Mouse (Mus musculus): ENCODE measurements around the gene Banp. TPM values are rescaled to one million over a fixed set of nuclear protein-coding genes. Genes with fewer than 3 reads are reported as not detected.

Banp gene
- polyA plus RNA-seq, 1 experiment from 2014 or later: 47.2 TPM

DNA sequence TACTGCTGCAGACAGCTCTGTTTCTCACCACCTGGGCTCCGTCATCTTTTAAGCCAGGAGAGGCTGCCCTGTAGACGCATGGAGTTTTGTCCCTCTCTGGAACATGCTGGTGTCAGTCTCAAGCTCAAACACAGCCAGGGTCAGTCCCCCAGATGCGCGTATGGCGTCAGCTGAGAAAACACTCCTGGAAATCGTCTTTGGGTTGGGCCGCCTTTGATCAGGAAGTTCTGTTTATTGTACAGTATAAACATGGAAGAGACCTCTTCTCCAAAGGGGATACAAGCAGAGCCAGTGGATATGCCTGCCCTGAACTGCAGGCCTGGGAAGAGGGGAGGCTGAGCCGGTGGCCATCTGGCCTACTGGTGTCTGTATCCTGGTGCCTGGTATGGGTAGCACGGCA is 124.9 kb downstream of the Banp start:
- no peak for ATAC-seq
- H3K9me3 ChIP-seq (replicated peaks; ENCODE audit: control insufficient read depth, low read length): no peaks in the 10 kb centered on the region
- no peak overlapping the region for H3K4me3 ChIP-seq (ENCODE audit: low read depth, low read length)
- no peak for DNase-seq (ENCODE audit: low spot score)
- 90% methylated on average over 9 of the region's 9 CpGs for WGBS
- H3K36me3 ChIP-seq (ENCODE audit: control insufficient read depth, insufficient read depth, low read length): no peaks in the 10 kb centered on the region
- H3K27ac ChIP-seq (ENCODE audit: low read depth, low read length): no peak overlapping the region
- H3K4me1 ChIP-seq (ENCODE audit: control insufficient read depth, insufficient read depth, low read length): no peaks in the 10 kb centered on the region
- H3K4me2 ChIP-seq (ENCODE audit: low read length): no peak overlapping the region
- no peaks in the 10 kb centered on the region for H3K27me3 ChIP-seq (replicated peaks; ENCODE audit: control insufficient read depth, insufficient read depth, low read length)
- H3K9ac ChIP-seq (ENCODE audit: low read length): no peak overlapping the region

DNA sequence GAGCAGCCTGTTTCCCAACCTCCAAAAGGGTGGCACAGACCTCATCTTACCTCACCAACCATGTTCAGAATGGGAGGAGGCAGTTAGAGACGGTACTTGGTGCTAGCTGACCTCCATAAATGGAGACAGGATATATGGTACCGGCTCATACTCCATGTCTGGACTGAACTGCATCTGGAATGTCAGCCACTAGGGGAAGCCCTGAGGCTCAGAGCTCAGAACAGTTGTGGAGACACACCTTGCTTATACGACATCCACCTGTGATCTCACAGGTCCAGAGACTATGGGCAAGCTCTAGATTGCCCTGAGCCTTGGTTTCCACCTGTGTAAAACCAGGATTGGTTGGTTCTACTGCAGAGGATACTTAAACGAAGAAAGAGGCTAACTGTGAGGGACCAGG is 125.4 kb downstream of the Banp start:
- Histone ChIP-seq H3K27me3 (replicated peaks; ENCODE audit: control insufficient read depth, insufficient read depth, low read length) (no peaks in the 10 kb centered on the region), H3K4me1 (ENCODE audit: control insufficient read depth, insufficient read depth, low read length) (no peaks in the 10 kb centered on the region), H3K9ac (ENCODE audit: low read length) (no peak overlapping the region), H3K4me2 (ENCODE audit: low read length) (no peak overlapping the region), H3K9me3 (replicated peaks; ENCODE audit: control insufficient read depth, low read length) (no peaks in the 10 kb centered on the region), H3K36me3 (ENCODE audit: control insufficient read depth, insufficient read depth, low read length) (no peaks in the 10 kb centered on the region), H3K4me3 (ENCODE audit: low read depth, low read length) (no peak overlapping the region), H3K27ac (ENCODE audit: low read depth, low read length) (no peak overlapping the region)
- WGBS: 85% methylated on average over 4 of the region's 4 CpGs
- no peak for ATAC-seq
- DNase-seq (ENCODE audit: low spot score): no peak

DNA sequence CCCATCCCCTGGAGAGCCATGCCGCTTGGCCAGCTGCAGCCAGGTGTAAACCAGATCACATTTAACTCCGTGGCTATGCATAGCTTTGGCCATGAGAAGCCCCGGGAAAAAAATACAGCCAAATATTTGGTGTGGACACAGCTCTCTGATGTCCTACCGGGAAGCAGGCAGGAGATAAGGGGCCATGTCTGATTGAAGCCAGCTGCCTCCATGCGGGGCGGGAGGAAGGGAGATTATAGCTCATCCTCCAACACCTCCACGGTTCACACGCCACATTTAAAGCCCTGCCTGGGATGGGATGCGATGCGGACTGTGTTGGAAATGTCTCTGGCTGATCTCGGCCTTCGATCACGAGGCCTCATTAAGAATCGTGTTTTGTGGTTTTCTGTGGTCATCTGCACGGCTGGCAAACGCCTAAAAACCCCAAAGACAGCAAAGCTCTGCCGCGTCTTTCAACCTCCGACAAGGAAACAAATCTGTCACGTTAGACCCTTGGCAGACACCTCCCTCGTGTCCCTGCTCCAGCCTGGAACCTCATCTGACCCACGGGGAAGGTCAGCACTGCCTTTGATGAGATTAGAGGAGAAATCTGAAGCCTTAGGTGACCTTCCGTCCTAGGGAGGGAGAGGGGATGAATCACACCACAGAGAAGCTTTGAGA is 126.8 kb downstream of the Banp start:
- no peak for ATAC-seq
- no peak overlapping the region for H3K9ac ChIP-seq (ENCODE audit: low read length)

DNA sequence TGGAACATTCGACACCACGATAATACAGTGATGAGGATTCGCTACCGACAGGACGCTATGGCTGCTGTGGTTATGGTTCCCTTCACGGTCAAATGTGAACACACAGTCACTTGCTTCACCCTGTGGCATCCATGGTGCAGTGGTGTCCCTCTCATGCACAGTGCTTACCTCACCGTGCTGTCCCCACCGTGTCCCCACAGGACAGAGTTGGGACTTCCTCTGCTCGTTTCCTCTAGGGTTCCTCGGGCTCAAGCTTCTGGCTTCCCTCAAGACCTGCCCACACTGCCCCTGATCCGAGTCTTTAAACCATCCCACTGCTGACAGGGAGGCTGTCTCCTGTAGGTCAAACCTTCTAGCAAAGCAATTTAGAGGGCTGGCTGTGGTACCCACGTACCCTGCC is 128.8 kb downstream of the Banp start:
- H3K4me3 ChIP-seq (ENCODE audit: low read depth, low read length): no peak overlapping the region
- WGBS: 88% methylated on average over 12 of the region's 12 CpGs
- no peak for ATAC-seq

More for the DNA sequence above, 126.8 kb downstream of the Banp start:
- Histone ChIP-seq H3K27me3 (replicated peaks; ENCODE audit: control insufficient read depth, insufficient read depth, low read length) (no peaks in the 10 kb centered on the region), H3K9me3 (replicated peaks; ENCODE audit: control insufficient read depth, low read length) (no peaks in the 10 kb centered on the region), H3K4me1 (ENCODE audit: control insufficient read depth, insufficient read depth, low read length) (no peaks in the 10 kb centered on the region), H3K27ac (ENCODE audit: low read depth, low read length) (no peak overlapping the region), H3K36me3 (ENCODE audit: control insufficient read depth, insufficient read depth, low read length) (no peaks in the 10 kb centered on the region), H3K4me2 (ENCODE audit: low read length) (no peak overlapping the region), H3K4me3 (ENCODE audit: low read depth, low read length) (no peak overlapping the region)
- no peak for DNase-seq (ENCODE audit: low spot score)
- 64% methylated on average over 23 of the region's 23 CpGs for WGBS

More for the DNA sequence above, 128.8 kb downstream of the Banp start:
- Histone ChIP-seq H3K27ac (ENCODE audit: low read depth, low read length) (no peak overlapping the region), H3K9me3 (replicated peaks; ENCODE audit: control insufficient read depth, low read length) (no peaks in the 10 kb centered on the region), H3K4me1 (ENCODE audit: control insufficient read depth, insufficient read depth, low read length) (no peaks in the 10 kb centered on the region), H3K36me3 (ENCODE audit: control insufficient read depth, insufficient read depth, low read length) (no peaks in the 10 kb centered on the region), H3K27me3 (replicated peaks; ENCODE audit: control insufficient read depth, insufficient read depth, low read length) (no peaks in the 10 kb centered on the region), H3K4me2 (ENCODE audit: low read length) (no peak overlapping the region), H3K9ac (ENCODE audit: low read length) (no peak overlapping the region)
- DNase-seq (ENCODE audit: low spot score): no peak

Small RNA genes lying within 50 kb of the gene (microRNA-seq; reads per million reads assigned to microRNA genes)
- gene Mir7237: 0.40 reads per million

Other genes with a start within 250 kb of the Banp start
- gene Jph3, start 220.1 kb upstream of the Banp start, polyA plus RNA-seq (2014; fragmentation: Nextera tagmentation; extraction: Ambion mirVana): 44.1 and 55.9 TPM in 2 replicates
- 40.3 and 41.3 TPM in 2 replicates for gene Klhdc4, start 120.2 kb upstream of the Banp start, polyA plus RNA-seq (2014; fragmentation: Nextera tagmentation; extraction: Ambion mirVana)
- 37.9 and 39.7 TPM in 2 replicates for gene Slc7a5, start 42.1 kb upstream of the Banp start, polyA plus RNA-seq (2014; fragmentation: Nextera tagmentation; extraction: Ambion mirVana)
- gene Car5a, start 4.8 kb upstream of the Banp start, polyA plus RNA-seq (2014; fragmentation: Nextera tagmentation; extraction: Ambion mirVana): 0.28 and 0.46 TPM in 2 replicates

All from forebrain, embryonic 14.5 days (tissue).